Mouse (Mus musculus) forebrain, embryonic 12.5 days (tissue): Measurements from ENCODE around the gene Iba57. TPM values are rescaled to one million over a fixed set of nuclear protein-coding genes. Genes with fewer than 3 reads are reported as not detected.

ENCODE experiments used
- ATAC-seq: fragments of 200-750 bp; cut with Nextera tagmentation; 2 replicates; pipeline ENCODE4 v1.8.0; 2017; ENCODE audit warnings: moderate TSS enrichment; ENCODE audit not compliant: low FRiP score
- H3K27ac ChIP-seq: fragments of 300-500 bp; sonication (generic); 2 replicates; pipeline ENCODE4 v1.5.1; 2016; ENCODE audit warnings: mild to moderate bottlenecking
- H3K27me3 ChIP-seq: fragments of 300-500 bp; sonication (generic); 2 replicates; pipeline ENCODE4 v1.6.1; 2016; ENCODE audit warnings: mild to moderate bottlenecking
- H3K36me3 ChIP-seq: fragments of 300-500 bp; sonication (generic); replicated peaks from 2 replicates; pipeline ENCODE4 v1.6.1; 2016; ENCODE audit warnings: mild to moderate bottlenecking
- H3K4me1 ChIP-seq: fragments of 300-500 bp; sonication (generic); 2 replicates; pipeline ENCODE4 v1.6.1; 2016
- H3K4me2 ChIP-seq: fragments of 300-500 bp; sonication (generic); 2 replicates; pipeline ENCODE4 v1.6.1; 2016; ENCODE audit warnings: mild to moderate bottlenecking, moderate library complexity
- H3K4me3 ChIP-seq: fragments of 300-500 bp; sonication (generic); replicated peaks from 2 replicates; pipeline ENCODE4 v1.5.1; 2016; ENCODE audit warnings: mild to moderate bottlenecking
- H3K9ac ChIP-seq: fragments of 300-500 bp; sonication (generic); 2 replicates; pipeline ENCODE4 v1.6.1; 2016; ENCODE audit warnings: mild to moderate bottlenecking
- H3K9me3 ChIP-seq: fragments of 300-500 bp; sonication (generic); 2 replicates; pipeline ENCODE4 v1.6.1; 2016
- WGBS: fragments of 180-500 bp; shearing (Covaris S2); methylation state at CpG from one replicate; pipeline ENCODE4 v1.1.7; 2016; 5-methylcytosine and 5-hydroxymethylcytosine counted together
- polyA plus RNA-seq: library from polyadenylated mRNA; unstranded; fragments of >200 nt; fragmentation: Nextera tagmentation; extraction: Ambion mirVana; gene quantifications from 2 replicates; pipeline ENCODE4 v1.2.1, GENCODE M21; 2016

Iba57 gene
- polyA plus RNA-seq, 1 experiment from 2014 or later = 5.9 TPM

DNA sequence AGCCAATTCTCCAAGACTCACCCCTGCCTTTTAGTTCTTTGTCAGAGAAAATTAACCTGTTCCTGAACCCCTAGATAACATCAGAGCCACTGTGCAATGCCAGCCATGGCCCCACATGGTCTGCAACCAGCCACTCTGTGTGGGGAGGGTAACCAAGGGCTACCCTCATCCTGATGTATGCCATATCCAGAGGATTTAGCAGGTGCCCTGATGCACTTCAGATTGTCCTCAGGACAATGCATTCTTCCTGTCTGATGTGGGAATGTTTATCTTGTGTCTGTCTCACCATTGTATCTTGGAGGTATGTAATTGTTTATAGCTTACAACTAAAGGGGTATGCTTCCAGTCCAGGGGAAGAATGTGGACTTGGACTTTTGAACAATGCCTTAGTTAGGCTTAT is 32.7 kb upstream of the Iba57 start:
- no peak overlapping the region for H3K9ac ChIP-seq
- no peak for ATAC-seq
- H3K9me3 ChIP-seq = no peaks in the 10 kb centered on the region

DNA sequence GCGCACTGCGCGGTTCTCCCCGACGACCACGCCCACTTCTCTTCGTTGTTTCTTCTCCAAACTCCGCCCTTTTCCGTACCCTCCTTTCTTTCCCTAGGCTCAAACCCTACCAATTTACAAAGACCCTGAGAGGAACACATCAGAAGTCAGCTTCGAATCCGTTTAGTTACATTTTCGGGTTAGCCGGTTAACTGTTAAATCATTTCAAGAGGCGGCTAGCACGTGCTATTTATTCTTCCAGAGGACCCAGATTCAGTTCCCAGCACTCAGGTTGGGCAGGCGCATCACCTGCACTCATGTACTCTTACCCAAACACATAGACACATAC is 28.5 kb upstream of the Iba57 start, which contains the start of gene Guk1:
TSS of gene Guk1 (minus strand) at position 154 of the 328 bp plus-strand sequence.
- Histone ChIP-seq H3K27ac (peak within 1 kb of the TSS; percentile 88), H3K36me3 (no peaks in the 10 kb centered on the region), H3K4me2 (peak within 1 kb of the TSS; percentile 64), H3K9me3 (no peaks in the 10 kb centered on the region), H3K9ac (peak within 1 kb of the TSS; percentile 57), H3K4me3 (peak within 1 kb of the TSS; percentile 60), H3K27me3 (no peaks in the 10 kb centered on the region), H3K4me1 (peaks cover 12% of the 10 kb centered on the region)
- peak; percentile 33; the same call in 1 of the 2 replicates for ATAC-seq
- WGBS = 5% methylated on average over 16 of the region's 16 CpGs

More for the DNA sequence above, 32.7 kb upstream of the Iba57 start:
- Histone ChIP-seq H3K27me3 (no peaks in the 10 kb centered on the region), H3K4me3 (no peak overlapping the region), H3K4me1 (peaks cover 4% of the 10 kb centered on the region), H3K27ac (no peak overlapping the region), H3K36me3 (0 out of 2 replicates have a peak, but pooled peaks cover 7% of the 10 kb centered on the region), H3K4me2 (no peak overlapping the region)

DNA sequence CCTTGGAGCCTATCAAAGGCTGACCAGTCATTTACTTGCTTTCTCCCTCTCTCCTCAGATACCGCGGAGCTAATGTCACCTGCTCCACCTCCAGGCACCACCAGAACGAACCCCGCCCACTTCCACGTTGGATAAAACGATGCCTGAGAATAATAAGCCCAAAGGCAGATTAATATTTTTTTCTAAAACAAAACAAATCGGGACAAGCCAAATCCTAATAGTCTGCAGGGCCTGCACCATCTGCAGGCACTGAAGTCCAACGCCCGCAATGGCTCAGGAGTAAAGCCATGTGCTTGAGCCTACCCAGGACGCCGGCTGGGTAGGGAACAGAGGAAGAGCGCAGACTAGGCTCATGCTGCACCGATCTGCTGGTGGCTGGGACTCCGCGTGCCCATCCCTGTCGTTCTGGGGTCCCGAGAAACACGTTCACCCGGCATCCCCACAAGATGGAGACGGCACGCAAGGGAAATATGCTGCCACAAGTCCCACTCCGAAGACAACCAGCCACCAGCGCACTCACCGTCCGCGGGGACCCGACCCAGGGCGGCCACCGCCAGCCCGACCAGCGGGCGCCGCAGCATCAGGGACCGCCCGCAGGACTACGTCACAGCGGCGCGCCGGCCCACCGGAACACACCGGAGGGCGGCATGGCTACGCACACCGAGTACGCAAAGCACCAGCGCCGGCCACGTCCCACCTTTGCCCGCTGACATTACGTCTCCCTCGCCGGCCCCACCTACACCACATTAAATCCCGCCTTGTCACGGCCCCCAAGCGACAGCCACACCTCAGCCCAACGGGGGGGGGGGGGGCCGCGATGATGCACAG is 27.9 kb upstream of the Iba57 start:
- Histone ChIP-seq H3K4me1 (peaks cover 12% of the 10 kb centered on the region), H3K4me3 (peak overlapping the region; percentile 60), H3K27me3 (no peaks in the 10 kb centered on the region), H3K9ac (peak overlapping the region; percentile 57), H3K36me3 (no peaks in the 10 kb centered on the region; the same call in 1 of the 2 replicates), H3K9me3 (no peaks in the 10 kb centered on the region), H3K4me2 (peak overlapping the region; percentile 64), H3K27ac (peak overlapping the region; percentile 88)
- ATAC-seq = peak; percentile 96
- under 1% methylated on average over 54 of the region's 59 CpGs for WGBS

DNA sequence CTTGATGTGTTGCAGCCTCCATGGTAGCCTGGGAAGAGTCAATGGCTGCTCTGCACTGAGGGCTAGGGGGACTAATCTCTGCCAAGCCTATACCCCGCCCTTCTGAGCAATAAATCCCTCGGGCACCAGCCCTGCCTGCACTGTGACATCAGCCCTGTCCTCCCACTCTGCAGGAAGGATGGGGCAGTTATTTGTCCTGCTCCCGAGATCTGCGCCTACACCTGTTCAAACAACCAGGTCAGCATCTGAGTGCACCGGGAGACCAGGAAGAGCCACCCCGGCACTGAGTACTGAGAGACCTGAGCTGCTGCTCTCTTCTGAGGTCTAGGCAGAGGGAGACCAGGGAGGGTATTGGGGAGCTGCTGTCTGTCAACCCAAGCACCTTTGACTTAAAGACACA is 24.2 kb upstream of the Iba57 start:
- no peak overlapping the region for H3K4me3 ChIP-seq
- H3K27me3 ChIP-seq = no peaks in the 10 kb centered on the region
- H3K36me3 ChIP-seq = peaks cover 31% of the 10 kb centered on the region
- H3K4me2 ChIP-seq = no peak overlapping the region
- H3K4me1 ChIP-seq = peaks cover 12% of the 10 kb centered on the region
- no peak for ATAC-seq
- 91% methylated on average over 6 of the region's 6 CpGs for WGBS
- H3K9ac ChIP-seq = no peak overlapping the region
- H3K27ac ChIP-seq = no peak overlapping the region
- no peaks in the 10 kb centered on the region for H3K9me3 ChIP-seq

DNA sequence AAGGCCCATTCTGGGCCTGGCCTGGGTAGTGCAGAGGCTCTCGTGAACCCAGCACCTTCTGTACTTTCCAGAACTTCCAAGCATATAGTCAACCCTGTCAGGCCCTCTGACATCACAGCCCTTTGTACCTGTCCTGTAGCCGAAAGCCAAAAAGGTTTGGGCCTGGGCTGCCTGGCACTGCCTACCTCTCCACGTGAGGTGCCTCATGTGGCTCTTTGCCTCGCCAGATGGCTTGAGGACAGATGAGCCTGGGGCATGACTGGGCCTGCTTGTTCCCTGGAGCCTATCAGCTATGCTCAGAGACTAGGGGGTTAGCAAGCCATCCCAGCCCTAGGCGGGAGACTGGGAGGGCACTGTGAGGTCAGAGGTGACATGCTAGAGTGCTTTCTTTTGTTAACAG is 22.0 kb upstream of the Iba57 start:
- H3K27ac ChIP-seq = no peak overlapping the region
- H3K4me1 ChIP-seq = peaks cover 7% of the 10 kb centered on the region; the same call in 1 of the 2 replicates
- H3K9ac ChIP-seq = no peak overlapping the region
- peaks cover 31% of the 10 kb centered on the region for H3K36me3 ChIP-seq
- 85% methylated on average over 5 of the region's 5 CpGs for WGBS
- no peak for ATAC-seq
- H3K9me3 ChIP-seq = no peaks in the 10 kb centered on the region
- no peak overlapping the region for H3K4me2 ChIP-seq
- H3K4me3 ChIP-seq = no peak overlapping the region
- H3K27me3 ChIP-seq = peaks cover 2% of the 10 kb centered on the region; the same call in 1 of the 2 replicates

DNA sequence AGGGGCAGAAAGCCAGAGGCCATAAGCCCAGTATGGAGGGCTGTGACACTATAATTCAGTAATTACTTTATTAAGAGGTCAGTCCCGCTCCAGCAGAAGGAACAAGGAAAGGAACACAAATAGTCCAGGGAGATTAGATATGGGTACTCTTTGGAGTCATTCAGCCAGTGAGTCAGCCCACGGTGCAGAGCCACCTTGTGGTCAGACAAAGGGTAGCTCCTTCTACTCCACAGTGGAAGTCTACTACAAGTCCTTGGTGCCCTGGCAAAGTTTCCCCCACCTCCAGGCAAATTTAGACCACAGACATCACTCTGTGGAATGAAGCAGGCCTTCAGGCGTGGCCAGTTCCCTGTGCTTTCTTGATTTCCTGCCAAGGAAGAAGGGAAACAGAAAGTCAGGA is 20.3 kb upstream of the Iba57 start:
- H3K4me2 ChIP-seq = no peak overlapping the region
- H3K27me3 ChIP-seq = peaks cover 14% of the 10 kb centered on the region
- 38% methylated on average over 3 of the region's 3 CpGs for WGBS
- no peak overlapping the region for H3K27ac ChIP-seq
- no peak overlapping the region for H3K4me3 ChIP-seq
- no peak for ATAC-seq
- H3K4me1 ChIP-seq = no peaks in the 10 kb centered on the region
- H3K9me3 ChIP-seq = no peaks in the 10 kb centered on the region
- peaks cover 31% of the 10 kb centered on the region for H3K36me3 ChIP-seq
- no peak overlapping the region for H3K9ac ChIP-seq

DNA sequence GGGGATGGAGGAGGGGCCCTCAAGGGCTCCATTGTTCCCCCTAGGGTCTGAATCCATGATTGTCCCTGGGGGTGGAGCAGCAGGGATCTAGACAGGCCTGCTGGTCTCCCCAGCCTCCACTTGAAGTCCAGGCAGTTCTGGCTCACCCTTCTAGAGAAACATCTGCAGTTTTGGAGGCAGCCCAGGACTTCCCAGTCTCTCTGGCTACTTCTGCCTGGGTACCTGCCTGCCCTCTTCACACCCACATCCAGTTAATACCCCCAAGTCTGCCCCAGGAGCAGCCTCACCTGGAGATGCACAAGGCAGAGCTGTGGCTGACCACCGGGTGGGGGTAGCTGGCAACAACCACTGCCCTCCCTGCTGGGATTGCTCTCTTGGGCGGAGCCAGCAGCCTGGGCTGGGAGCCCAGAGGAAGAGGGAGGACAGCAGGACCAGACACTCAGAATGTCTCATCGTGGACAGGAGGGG is 19.4 kb upstream of the Iba57 start, which contains the start of gene Gjc2:
TSS of gene Gjc2 (minus strand) at position 350 of the 468 bp plus-strand sequence.
- Histone ChIP-seq H3K9ac (no peak within 1 kb of the TSS), H3K27me3 (peaks cover 23% of the 10 kb centered on the region), H3K27ac (no peak within 1 kb of the TSS), H3K9me3 (no peaks in the 10 kb centered on the region), H3K36me3 (peaks cover 31% of the 10 kb centered on the region), H3K4me2 (no peak within 1 kb of the TSS), H3K4me3 (no peak within 1 kb of the TSS), H3K4me1 (no peaks in the 10 kb centered on the region)
- WGBS = 41% methylated on average over 3 of the region's 3 CpGs
- ATAC-seq = no peak

DNA sequence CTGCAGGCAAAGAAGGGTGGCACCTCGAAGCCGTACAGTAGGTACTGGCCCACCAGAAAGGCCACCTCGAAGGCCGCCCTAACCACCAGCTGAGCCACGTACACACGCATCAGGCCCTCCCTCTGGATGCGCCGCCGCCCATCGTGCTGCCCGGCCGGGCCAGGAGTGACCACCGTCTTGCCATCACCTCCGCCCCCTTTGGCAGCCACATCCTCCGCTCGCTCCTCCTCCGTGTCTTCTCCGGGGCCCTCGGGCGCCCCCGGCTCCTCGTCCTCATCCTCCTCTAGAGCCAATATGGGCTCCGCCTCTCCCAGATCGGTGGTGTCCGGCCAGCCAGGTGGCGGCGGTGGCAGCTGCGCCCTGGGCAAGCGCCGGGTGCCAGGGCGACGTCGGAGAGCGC is 13.4 kb upstream of the Iba57 start:
- Histone ChIP-seq H3K4me2 (no peak overlapping the region), H3K9ac (no peak overlapping the region), H3K4me3 (0 out of 2 replicates have a peak overlapping the region, but pooled peaks have one; percentile 10), H3K36me3 (no peaks in the 10 kb centered on the region), H3K27me3 (peaks cover 77% of the 10 kb centered on the region), H3K27ac (no peak overlapping the region), H3K4me1 (0 out of 2 replicates have a peak, but pooled peaks cover 3% of the 10 kb centered on the region), H3K9me3 (no peaks in the 10 kb centered on the region)
- WGBS = 7% methylated on average over 34 of the region's 34 CpGs
- ATAC-seq = no peak

DNA sequence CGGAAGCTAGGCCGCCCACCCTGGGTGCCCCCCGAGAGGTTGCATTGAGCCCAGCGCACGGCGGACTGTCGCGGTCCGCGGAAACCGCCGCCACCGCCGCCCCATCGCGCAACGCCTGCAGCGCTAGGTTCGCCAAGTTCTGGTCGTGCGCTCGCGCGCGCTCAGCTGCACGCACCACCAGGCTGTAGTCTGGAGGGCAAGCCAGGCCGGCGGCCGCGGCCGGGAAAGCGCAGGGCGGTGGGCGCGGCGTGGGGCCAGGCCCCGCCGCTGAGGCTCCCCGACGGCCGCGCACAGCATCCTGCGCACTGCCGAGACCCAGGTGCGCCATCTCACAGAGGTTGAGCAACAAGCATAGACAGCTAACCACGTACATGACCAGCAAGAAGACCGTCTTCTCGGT is 12.9 kb upstream of the Iba57 start:
- no peaks in the 10 kb centered on the region for H3K9me3 ChIP-seq
- H3K4me1 ChIP-seq = 0 out of 2 replicates have a peak, but pooled peaks cover 3% of the 10 kb centered on the region
- H3K27ac ChIP-seq = no peak overlapping the region
- H3K9ac ChIP-seq = no peak overlapping the region
- no peak overlapping the region for H3K4me2 ChIP-seq
- no peak for ATAC-seq
- no peaks in the 10 kb centered on the region for H3K36me3 ChIP-seq
- H3K27me3 ChIP-seq = peaks cover 80% of the 10 kb centered on the region
- 4% methylated on average over 48 of the region's 48 CpGs for WGBS
- H3K4me3 ChIP-seq = peak overlapping the region; percentile 10; the same call in 1 of the 2 replicates

DNA sequence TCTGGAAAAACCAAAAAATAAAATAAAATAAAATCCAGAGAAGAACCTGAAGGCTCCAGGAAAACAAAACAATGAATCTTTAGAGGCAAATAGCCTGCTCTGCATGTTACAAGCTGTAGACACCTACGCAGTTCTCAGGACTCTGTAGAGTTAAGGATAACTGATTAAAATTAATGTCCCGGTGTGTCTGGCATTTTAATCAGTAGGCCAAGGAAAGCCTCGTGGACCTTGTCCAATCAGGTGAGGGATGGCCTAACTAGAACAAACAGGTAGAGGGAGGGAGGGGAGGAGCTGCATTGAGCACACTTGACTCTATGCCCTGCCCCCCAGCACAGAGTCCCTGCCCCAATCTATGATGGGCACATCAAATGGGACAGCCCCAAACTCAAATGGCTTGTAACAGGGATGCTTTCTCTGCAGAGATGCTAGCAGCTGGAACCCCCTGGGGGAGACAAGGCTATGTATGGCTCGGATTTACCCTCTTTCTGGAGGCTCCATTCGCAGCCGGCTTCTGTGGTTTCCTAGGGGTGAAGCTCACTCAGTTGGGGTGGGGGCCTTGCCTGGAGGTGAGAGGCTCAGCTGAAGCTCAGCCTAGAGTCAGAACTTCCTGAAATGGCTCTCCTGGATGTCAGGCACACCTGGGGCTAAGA is 10.8 kb upstream of the Iba57 start:
- Histone ChIP-seq H3K36me3 (no peaks in the 10 kb centered on the region), H3K27me3 (peaks cover 80% of the 10 kb centered on the region), H3K4me1 (0 out of 2 replicates have a peak, but pooled peaks cover 3% of the 10 kb centered on the region), H3K4me2 (no peak overlapping the region), H3K27ac (no peak overlapping the region), H3K4me3 (no peak overlapping the region), H3K9me3 (no peaks in the 10 kb centered on the region), H3K9ac (no peak overlapping the region)
- ATAC-seq = no peak
- 59% methylated on average over 6 of the region's 6 CpGs for WGBS

DNA sequence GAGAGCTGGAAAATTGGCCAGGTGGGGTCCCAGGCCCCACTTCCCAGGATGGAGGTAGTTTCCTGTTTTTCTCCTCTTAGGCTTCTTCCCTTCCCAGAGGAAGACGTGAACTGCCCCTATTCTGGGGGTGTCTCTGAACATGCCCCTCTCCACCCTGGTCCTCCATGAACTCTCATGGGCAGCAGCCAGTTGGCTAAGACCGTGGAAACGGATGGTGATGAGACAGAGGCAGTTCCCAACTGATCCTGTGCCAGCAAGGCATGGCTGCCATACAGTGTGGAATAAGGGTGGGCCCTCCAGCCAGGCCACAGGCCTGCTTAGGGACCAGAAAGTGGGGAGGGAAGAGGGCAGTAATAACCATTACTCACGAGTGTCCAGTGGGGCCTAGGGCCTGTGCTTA is 7.0 kb upstream of the Iba57 start:
- no peak overlapping the region for H3K27ac ChIP-seq
- H3K36me3 ChIP-seq = no peaks in the 10 kb centered on the region
- H3K9ac ChIP-seq = no peak overlapping the region
- no peak overlapping the region for H3K4me2 ChIP-seq
- H3K4me3 ChIP-seq = no peak overlapping the region
- ATAC-seq = no peak
- 64% methylated on average over 4 of the region's 4 CpGs for WGBS
- H3K27me3 ChIP-seq = peaks cover 42% of the 10 kb centered on the region
- H3K9me3 ChIP-seq = no peaks in the 10 kb centered on the region
- H3K4me1 ChIP-seq = no peaks in the 10 kb centered on the region

DNA sequence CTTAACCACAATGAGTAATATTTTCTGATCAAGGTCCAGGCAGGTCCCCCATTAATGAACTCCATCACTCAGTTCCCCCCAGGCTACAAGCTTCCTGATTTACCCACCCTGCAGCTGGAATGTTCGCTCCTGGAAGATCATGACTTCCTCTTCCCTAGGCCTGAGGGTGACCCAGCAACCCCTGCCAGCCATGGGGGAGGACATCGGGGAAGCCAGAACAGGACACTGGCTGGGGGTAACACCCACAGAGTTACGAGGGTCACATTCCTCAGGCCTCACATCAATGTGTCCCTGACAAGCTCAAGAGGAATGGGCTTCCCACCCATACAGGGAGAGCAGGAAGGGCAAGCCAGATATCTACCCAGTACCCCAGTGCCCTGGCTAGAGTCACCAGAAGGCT is 6.3 kb upstream of the Iba57 start:
- WGBS = 86% methylated on average over 3 of the region's 3 CpGs
- H3K4me1 ChIP-seq = no peaks in the 10 kb centered on the region
- no peak overlapping the region for H3K4me2 ChIP-seq

More for the DNA sequence above, 6.3 kb upstream of the Iba57 start:
- H3K27ac ChIP-seq = no peak overlapping the region
- H3K4me3 ChIP-seq = no peak overlapping the region
- no peaks in the 10 kb centered on the region for H3K9me3 ChIP-seq
- no peak overlapping the region for H3K9ac ChIP-seq
- H3K36me3 ChIP-seq = no peaks in the 10 kb centered on the region
- H3K27me3 ChIP-seq = peaks cover 35% of the 10 kb centered on the region
- no peak for ATAC-seq
